Mouse (Mus musculus): ENCODE results near the gene Plod1. TPM values are rescaled to one million over a fixed set of nuclear protein-coding genes. Genes with fewer than 3 reads are reported as not detected.

The Plod1 gene
- polyA plus RNA-seq, 1 experiment from 2014 or later, result 46.9 TPM

DNA sequence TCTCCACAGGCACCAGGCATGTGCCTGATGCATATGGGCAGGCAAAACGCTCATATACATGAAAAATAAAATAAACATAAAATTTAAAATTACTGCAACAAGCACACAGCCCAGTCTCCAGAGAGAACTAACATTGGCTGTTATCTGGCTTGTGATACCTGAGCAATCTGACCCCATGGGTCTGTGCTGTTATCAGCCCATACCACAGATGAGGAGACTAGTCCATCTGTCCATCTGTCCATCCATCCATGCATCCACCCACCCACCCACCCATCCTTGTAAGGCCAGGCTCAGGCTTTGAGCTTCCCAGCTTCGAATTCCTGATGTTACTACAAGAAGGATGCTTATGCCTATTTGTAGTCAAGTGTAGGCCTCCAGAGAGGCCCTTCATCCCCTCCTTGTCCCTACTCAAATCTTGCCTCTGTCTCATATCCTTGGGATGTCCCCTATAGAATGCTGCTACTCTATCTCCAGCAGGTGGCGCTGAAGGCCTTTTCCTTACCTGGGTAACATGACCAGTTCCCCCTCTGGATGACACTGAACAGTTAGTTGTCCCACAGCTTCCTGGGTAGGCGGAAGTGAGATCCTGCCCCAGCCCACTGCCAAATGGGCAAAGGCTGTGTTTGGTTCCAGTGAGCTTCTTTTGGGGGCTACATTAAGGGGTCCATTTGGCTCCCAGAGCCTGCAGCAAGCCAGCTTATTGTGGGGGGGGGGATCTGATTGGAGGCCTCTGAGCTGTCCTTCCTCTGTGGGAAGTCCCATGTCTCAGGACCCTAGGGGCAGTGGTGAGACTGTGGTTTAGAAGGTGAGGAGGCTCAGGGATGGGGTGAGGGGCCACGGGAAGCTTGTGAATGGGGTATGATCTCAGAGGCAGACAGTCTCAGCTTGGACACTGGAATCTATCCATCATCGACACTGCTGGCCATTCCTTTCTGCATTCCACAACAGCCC is 23.6 kb upstream of the Plod1 start:
- no peak overlapping the region for H3K9ac ChIP-seq
- no peak overlapping the region for H3K4me2 ChIP-seq
- peak; percentile 65; the same call in 1 of the 2 replicates for ATAC-seq (ENCODE audit: insufficient number of reproducible peaks, low FRiP score)
- WGBS, result 24% methylated on average over 6 of the region's 6 CpGs
- H3K27me3 ChIP-seq (replicated peaks), result peaks cover 9% of the 10 kb centered on the region; the same call in 1 of the 2 replicates
- no peak overlapping the region for H3K4me3 ChIP-seq
- no peaks in the 10 kb centered on the region for H3K36me3 ChIP-seq
- H3K4me1 ChIP-seq (replicated peaks), result peaks cover 26% of the 10 kb centered on the region
- H3K9me3 ChIP-seq (replicated peaks), result no peaks in the 10 kb centered on the region
- peak overlapping the region; percentile 13; the same call in 1 of the 2 replicates for H3K27ac ChIP-seq (ENCODE audit: poor library complexity, severe bottlenecking)

DNA sequence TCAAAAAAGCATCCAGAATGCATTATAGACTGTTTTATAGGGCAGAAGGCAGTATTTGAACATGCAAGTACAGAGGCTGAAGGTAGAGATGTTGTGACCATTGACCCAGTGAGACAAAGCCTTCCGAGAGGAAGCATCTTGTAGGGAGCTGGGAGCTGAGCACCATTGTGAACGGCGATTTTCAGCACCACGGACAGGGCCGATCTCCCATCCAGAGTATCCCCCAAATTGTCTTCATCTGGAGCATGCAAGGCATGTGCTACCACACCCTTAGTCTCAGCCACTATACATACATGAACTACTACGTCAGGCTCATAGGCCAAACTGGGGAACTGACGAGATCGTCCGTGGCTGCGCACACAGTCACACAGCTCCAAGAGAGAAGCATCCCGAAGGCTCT is 20.6 kb upstream of the Plod1 start:
- WGBS, result 34% methylated on average over 11 of the region's 11 CpGs
- no peaks in the 10 kb centered on the region for H3K36me3 ChIP-seq
- no peak overlapping the region for H3K9ac ChIP-seq
- no peak overlapping the region for H3K4me2 ChIP-seq
- H3K9me3 ChIP-seq (replicated peaks), result no peaks in the 10 kb centered on the region
- H3K27ac ChIP-seq (ENCODE audit: poor library complexity, severe bottlenecking), result no peak overlapping the region
- peaks cover 13% of the 10 kb centered on the region for H3K4me1 ChIP-seq (replicated peaks)
- no peak for ATAC-seq (ENCODE audit: insufficient number of reproducible peaks, low FRiP score)
- peaks cover 6% of the 10 kb centered on the region; the same call in 1 of the 2 replicates for H3K27me3 ChIP-seq (replicated peaks)
- no peak overlapping the region for H3K4me3 ChIP-seq

DNA sequence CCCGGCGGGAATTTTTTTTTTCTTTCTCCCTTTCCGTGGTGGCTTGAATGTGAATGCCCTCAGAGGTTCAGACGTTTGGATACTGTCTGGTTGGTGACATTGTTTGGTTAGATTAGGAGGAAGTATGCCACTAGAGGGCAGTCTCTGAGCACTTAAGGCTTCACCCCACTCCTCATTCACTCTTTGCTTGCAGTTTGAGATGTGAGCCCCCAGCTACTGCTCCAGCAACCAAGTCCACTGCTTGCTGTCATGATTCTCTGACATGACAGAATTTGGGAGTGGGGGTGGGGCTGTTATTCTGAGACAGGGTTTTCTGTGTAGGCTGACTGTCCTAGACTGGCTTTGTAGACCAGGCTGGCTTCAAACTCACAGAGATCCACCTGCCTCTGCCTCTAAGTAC is 17.0 kb upstream of the Plod1 start:
- WGBS, result 2% methylated on average over 4 of the region's 4 CpGs
- H3K9me3 ChIP-seq (replicated peaks), result no peaks in the 10 kb centered on the region
- no peak for ATAC-seq (ENCODE audit: insufficient number of reproducible peaks, low FRiP score)
- H3K4me2 ChIP-seq, result no peak overlapping the region
- no peaks in the 10 kb centered on the region for H3K4me1 ChIP-seq (replicated peaks)
- no peak overlapping the region for H3K4me3 ChIP-seq
- H3K27me3 ChIP-seq (replicated peaks), result no peaks in the 10 kb centered on the region
- H3K9ac ChIP-seq, result no peak overlapping the region
- peaks cover 4% of the 10 kb centered on the region; the same call in 1 of the 2 replicates for H3K36me3 ChIP-seq
- no peak overlapping the region for H3K27ac ChIP-seq (ENCODE audit: poor library complexity, severe bottlenecking)

DNA sequence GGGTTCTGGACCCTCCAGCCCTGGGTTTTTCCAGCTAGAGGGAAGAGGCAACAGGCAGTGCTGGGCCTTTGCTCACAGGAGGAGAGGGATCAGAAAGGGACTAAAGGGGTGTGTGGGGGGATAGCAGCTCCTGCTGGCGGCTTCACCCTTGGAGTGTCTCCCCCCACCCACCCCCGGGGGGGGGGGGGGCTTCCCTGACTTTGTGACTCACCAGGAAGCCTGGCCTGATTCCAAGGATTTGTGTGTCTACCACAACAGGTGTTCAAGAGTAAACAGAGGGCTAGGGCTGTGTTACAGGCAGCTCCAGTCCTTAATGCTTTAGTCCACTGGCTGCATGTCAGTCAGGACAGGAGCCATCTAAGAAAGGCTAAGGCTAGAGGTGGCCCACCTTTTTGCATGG is 10.9 kb upstream of the Plod1 start:
- no peak overlapping the region for H3K27ac ChIP-seq (ENCODE audit: poor library complexity, severe bottlenecking)
- no peaks in the 10 kb centered on the region for H3K27me3 ChIP-seq (replicated peaks)
- peaks cover 12% of the 10 kb centered on the region for H3K4me1 ChIP-seq (replicated peaks)
- no peak overlapping the region for H3K4me2 ChIP-seq
- peaks cover 53% of the 10 kb centered on the region for H3K36me3 ChIP-seq
- H3K9me3 ChIP-seq (replicated peaks), result no peaks in the 10 kb centered on the region
- H3K9ac ChIP-seq, result no peak overlapping the region
- ATAC-seq (ENCODE audit: insufficient number of reproducible peaks, low FRiP score), result no peak
- no peak overlapping the region for H3K4me3 ChIP-seq
- WGBS, result 71% methylated on average over 2 of the region's 2 CpGs

DNA sequence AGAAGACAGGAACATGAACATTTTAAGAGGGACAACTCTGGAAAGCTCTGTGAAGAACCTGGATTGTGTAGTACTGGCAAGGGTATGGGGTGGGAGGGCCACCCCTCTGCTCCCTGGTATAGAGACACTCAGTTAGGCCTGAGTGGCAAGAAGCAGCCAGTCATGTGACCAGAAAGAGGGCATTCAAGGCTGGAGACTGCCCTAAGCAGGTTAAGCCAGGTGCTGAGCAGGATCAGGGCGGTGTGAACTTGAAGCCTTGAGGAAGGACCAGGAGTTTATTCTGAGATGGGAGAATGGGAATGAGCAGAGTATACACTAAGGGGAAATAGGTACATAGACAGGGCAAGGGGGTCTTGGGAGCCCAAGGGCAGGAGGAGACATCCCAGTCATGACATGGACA is 6.4 kb upstream of the Plod1 start:
- Histone ChIP-seq H3K27ac (ENCODE audit: poor library complexity, severe bottlenecking) (no peak overlapping the region), H3K9me3 (replicated peaks) (no peaks in the 10 kb centered on the region), H3K9ac (no peak overlapping the region), H3K4me3 (no peak overlapping the region), H3K4me1 (replicated peaks) (peaks cover 37% of the 10 kb centered on the region), H3K4me2 (peak overlapping the region; percentile 97), H3K27me3 (replicated peaks) (no peaks in the 10 kb centered on the region), H3K36me3 (peaks cover 50% of the 10 kb centered on the region)
- ATAC-seq (ENCODE audit: insufficient number of reproducible peaks, low FRiP score), result no peak
- WGBS, result 97% methylated on average over 1 of the region's 1 CpGs

DNA sequence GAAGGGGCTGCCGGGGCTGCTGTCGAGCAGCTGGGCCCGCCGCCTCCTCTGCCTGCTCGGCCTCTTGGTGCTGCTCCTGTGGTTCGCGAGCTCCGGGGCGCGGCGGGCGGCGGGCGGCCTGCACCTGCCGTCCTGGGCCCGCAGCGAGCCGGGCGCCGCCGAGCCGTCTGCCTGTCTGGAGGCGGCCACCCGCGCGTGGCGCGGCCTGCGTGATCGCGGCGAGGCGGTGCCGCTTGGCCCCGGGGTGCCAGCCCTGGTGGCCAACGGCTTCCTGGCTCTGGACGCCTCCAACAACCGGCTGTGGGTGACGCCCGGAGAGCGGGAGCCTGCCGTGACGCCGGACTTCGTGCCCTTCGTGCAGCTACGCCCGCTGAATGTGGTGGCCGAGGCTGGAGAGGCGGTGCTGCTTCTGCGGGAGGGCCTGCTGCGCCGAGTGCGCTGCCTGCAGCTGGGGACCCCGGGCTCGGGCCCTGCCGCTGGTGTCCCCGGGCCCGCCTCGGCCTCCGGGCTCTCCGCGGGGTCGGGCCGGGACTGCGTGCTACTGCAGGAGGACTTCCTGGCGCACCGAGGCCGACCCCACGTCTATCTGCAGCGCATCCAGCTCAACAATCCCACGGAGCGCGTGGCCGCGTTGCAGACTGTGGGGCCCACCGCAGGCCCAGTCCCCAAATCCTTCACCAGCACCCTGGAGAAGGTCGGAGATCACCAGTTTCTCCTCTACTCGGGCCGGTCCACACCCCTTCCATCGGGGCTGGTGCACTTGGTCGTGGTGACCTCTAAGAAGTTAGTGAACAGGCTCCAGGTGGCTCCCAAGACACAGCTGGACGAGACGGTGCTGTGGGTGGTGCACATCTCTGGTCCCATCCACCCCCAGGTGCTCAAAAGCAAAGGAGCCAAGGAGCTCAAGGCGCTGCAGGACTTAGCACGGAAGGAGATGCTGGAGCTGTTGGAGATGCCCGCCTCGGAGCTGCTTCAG is 4.8 kb upstream of the Plod1 start:
- H3K4me1 ChIP-seq (replicated peaks), result peaks cover 45% of the 10 kb centered on the region
- peak overlapping the region; percentile 92 for H3K9ac ChIP-seq
- H3K36me3 ChIP-seq, result peaks cover 35% of the 10 kb centered on the region
- no peaks in the 10 kb centered on the region for H3K27me3 ChIP-seq (replicated peaks)
- peak overlapping the region; percentile 84 for H3K4me3 ChIP-seq
- H3K27ac ChIP-seq (ENCODE audit: poor library complexity, severe bottlenecking), result peak overlapping the region; percentile 60; the same call in 1 of the 2 replicates
- peak overlapping the region; percentile 97 for H3K4me2 ChIP-seq
- WGBS, result 6% methylated on average over 82 of the region's 88 CpGs
- H3K9me3 ChIP-seq (replicated peaks), result no peaks in the 10 kb centered on the region
- peak; percentile 63 for ATAC-seq (ENCODE audit: insufficient number of reproducible peaks, low FRiP score)

DNA sequence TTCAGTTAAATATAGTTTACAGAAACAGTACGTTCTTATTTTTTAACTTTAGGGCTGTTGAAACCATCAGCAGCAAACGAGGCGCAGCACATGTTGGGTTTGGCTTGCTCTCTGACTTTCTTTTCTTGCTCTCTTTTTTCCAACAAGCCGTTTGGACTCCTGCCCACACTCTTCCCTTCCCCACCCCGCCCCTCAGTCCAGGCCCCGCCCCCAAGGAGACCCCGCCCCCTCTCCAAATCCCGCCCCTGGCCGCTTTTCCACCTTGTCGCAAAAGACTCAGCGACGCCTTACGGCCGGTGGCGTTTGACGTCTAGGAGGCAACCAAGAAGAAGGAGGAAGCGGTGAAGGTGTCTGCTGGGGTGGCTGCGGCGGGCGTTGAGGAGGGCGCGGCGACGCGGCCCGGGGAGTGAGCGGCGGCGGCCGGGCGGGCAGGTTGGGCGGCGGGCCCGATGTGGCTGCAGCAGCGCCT is 4.0 kb upstream of the Plod1 start, which contains the start of gene 2510039O18Rik:
Gene 2510039O18Rik (plus strand): TSS at position 320 of the 469 bp plus-strand sequence.
- ATAC-seq (ENCODE audit: insufficient number of reproducible peaks, low FRiP score), result peak; percentile 75
- under 1% methylated on average over 31 of the region's 35 CpGs for whole genome bisulfite sequencing
- H3K9me3 ChIP-seq (replicated peaks), result no peaks in the 10 kb centered on the region
- peak within 1 kb of the TSS; percentile 60 for H3K27ac ChIP-seq (ENCODE audit: poor library complexity, severe bottlenecking)
- peak within 1 kb of the TSS; percentile 84 for H3K4me3 ChIP-seq
- peaks cover 49% of the 10 kb centered on the region for H3K4me1 ChIP-seq (replicated peaks)
- H3K27me3 ChIP-seq (replicated peaks), result no peaks in the 10 kb centered on the region
- H3K4me2 ChIP-seq, result peak within 1 kb of the TSS; percentile 97
- peak within 1 kb of the TSS; percentile 92 for H3K9ac ChIP-seq
- peaks cover 28% of the 10 kb centered on the region for H3K36me3 ChIP-seq

DNA sequence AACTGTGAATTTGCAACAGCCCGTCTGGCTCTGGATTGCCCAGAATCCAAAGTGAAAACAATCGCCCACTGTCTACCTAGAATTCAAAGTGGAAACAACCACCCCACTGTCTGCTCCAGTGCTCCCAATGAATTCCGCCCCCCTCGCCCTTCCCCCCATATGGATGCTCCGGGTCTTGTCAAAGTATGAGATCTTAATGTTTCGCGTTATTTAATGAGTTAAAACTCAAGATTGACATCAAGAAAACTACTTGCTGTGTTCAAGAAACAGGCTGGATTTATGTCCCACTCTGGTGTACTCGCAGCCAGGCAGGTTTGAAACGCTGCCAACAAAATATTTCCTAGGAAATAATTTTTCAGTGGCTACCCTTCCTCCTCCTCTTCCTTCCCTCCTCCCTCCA is 3.5 kb upstream of the Plod1 start:
- H3K9ac ChIP-seq, result 0 out of 2 replicates have a peak overlapping the region, but pooled peaks have one; percentile 92
- peaks cover 49% of the 10 kb centered on the region for H3K4me1 ChIP-seq (replicated peaks)
- peak overlapping the region; percentile 97 for H3K4me2 ChIP-seq
- H3K27ac ChIP-seq (ENCODE audit: poor library complexity, severe bottlenecking), result peak overlapping the region; percentile 40
- H3K9me3 ChIP-seq (replicated peaks), result no peaks in the 10 kb centered on the region
- WGBS, result 57% methylated on average over 9 of the region's 9 CpGs
- ATAC-seq (ENCODE audit: insufficient number of reproducible peaks, low FRiP score), result no peak
- 0 out of 2 replicates have a peak overlapping the region, but pooled peaks have one; percentile 84 for H3K4me3 ChIP-seq
- H3K36me3 ChIP-seq, result peaks cover 23% of the 10 kb centered on the region
- no peaks in the 10 kb centered on the region for H3K27me3 ChIP-seq (replicated peaks)

DNA sequence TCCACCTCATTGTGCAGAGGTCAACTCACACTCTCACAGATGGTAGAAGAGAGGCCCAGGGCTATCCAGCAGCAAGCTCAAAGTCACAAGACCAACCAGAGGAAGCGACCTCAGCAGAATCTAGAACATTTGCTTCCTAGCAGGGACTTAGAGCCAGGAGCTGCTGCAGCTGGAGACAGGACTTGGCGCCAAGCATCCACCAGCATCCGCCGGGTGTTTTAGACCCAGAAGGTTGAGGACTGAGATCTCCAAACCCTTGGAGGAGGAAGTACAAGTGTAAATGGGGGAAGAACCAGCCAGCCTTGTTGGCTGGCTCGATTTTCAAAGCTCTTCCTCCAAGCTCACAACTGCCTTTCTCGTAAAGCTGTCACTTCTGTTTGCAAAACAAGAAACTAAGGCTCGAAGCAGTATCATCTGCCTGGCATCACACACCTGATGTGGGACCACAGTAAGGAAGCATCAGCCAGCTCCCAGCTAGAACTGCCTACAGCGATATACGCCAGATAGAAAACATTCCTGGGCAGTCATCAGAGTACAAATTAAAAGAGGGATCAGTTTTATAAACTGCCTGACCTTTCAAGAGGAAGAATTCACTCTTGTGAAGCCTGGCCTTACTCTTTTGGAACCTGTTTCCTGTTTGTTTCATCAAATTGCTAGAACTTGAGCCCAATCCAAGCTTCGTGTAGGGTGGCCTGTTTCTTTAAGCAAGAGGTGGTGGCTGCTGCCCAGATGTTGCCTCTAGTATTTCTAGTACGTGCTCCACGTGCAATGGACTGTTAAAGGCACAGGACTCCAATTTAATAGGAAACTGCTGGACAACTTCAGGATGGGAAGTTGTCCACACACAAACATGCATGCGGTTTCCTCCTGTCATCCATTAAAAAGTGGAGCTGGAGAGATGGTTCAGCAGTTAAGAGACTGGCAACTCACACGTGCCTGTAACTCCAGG is 1.9 kb upstream of the Plod1 start:
- peaks cover 60% of the 10 kb centered on the region for H3K4me1 ChIP-seq (replicated peaks)
- 63% methylated on average over 14 of the region's 14 CpGs for WGBS
- H3K9me3 ChIP-seq (replicated peaks), result no peaks in the 10 kb centered on the region
- ATAC-seq (ENCODE audit: insufficient number of reproducible peaks, low FRiP score), result no peak
- H3K36me3 ChIP-seq, result peaks cover 6% of the 10 kb centered on the region; the same call in 1 of the 2 replicates
- no peak overlapping the region for H3K4me2 ChIP-seq
- H3K9ac ChIP-seq, result no peak overlapping the region
- no peaks in the 10 kb centered on the region for H3K27me3 ChIP-seq (replicated peaks)
- no peak overlapping the region for H3K27ac ChIP-seq (ENCODE audit: poor library complexity, severe bottlenecking)
- H3K4me3 ChIP-seq, result no peak overlapping the region

DNA sequence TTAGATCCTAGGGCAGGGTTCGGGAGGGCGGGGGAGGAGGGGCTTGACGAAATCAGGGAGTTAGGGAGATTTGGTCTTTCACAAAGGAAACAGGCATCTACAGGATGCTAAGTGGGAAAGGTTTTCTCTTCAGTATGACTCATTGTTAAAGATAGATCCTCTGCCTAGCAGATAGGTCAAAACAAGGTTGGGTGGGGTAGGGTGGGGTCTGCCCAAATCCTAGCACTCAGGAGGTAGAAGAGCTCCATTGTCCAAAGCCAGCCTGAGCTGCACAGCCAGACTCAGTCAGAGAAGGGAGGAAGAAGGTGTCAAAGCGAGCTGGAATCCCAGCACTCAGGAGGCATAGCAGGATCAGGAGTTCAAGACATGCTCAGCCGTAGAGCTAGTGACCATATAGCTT is 919 bp upstream of the Plod1 start:
- H3K4me2 ChIP-seq, result no peak overlapping the region
- no peaks in the 10 kb centered on the region for H3K9me3 ChIP-seq (replicated peaks)
- no peak overlapping the region for H3K27ac ChIP-seq (ENCODE audit: poor library complexity, severe bottlenecking)
- no peak overlapping the region for H3K9ac ChIP-seq
- H3K4me3 ChIP-seq, result no peak overlapping the region
- peaks cover 54% of the 10 kb centered on the region for H3K4me1 ChIP-seq (replicated peaks)
- no peaks in the 10 kb centered on the region for H3K27me3 ChIP-seq (replicated peaks)
- WGBS, result 45% methylated on average over 5 of the region's 5 CpGs
- no peak for ATAC-seq (ENCODE audit: insufficient number of reproducible peaks, low FRiP score)
- H3K36me3 ChIP-seq, result peaks cover 4% of the 10 kb centered on the region; the same call in 1 of the 2 replicates

Data from heart, embryonic 12.5 days (tissue).